Mouse (Mus musculus) left cerebral cortex, adult 11 months (tissue): ENCODE data around the gene Zbtb42.

ENCODE experiments used
- DNase-seq: peaks from one replicate; pipeline ENCODE4 v3.0.0; 2022; ENCODE audit warnings: low spot score

The Zbtb42 gene

GRCm38 (mm10) chr12:112730808-112731207 lies 52.2 kb downstream of the Zbtb42 start:
- DNase-seq, result no peak
